Comparison of ENCODE assay signal across 9 mouse cellular contexts in the genomic region with DNA sequence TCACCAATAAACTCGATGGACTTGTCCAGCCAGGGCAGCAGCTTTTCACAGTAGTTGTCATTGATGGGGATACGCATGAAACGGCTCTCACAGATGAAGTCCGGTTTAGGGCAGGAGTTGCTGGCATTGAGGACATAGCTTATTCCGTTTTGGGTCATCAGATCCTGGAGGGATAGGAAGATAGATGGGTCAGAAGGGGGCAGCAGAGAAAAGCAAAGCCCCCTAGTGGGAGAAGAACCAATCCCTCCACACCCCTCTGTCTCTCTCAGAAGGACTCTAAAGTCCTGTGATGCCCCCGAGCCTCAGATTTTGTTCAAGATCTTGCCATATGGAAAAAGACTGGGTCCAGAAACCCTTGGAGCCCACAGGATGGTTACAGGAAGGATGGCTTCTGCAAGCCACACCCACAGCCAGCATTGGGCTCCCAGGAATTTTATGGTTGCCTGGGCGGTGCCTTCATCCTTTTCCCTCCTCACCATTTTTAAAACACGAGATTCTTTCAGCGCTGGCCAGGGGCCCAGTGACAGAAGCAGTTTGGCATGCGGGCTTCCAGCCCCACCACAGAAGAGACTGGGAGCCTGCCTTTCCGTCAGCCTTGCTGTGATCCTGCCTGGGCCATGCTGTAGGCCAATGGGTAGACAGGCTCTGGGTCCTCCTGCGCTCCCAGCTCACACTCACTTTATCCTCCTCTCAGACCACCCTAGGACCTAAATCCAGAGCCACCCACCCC. TPM values are rescaled to one million over a fixed set of nuclear protein-coding genes. Genes with fewer than 3 reads are reported as not detected.
DNase-seq lines count a peak whose midpoint lies in the region; ATAC-seq and TF ChIP-seq lines count a peak whose summit lies in the region.
"Had no signal": no experiment of that assay in that cellular context is flagged by ENCODE, and none has a peak within 500 bp of the region (broad histone marks: within the 10 kb centered on the region; RNA-seq: fewer than 3 reads in every experiment).

No protein-coding gene starts in this region.

- no peak overlapping the region for H3K4me2 ChIP-seq in kidney, embryonic 14.5 days (replicated peaks; ENCODE audit: low read depth, low read length)
- no peak overlapping the region for H3K4me2 ChIP-seq in liver, postnatal 0 days (ENCODE audit: low read depth, low read length)

- peak in 1 of 2 experiments; percentile 31 for DNase-seq in left cerebral cortex, adult 2 months (ENCODE audit: extremely low spot score in 1 of 2, low spot score in 2 of 2)
- DNase-seq in left cerebral cortex, adult 9 months (ENCODE audit: low spot score in 2 of 2), result no peak
- peak; percentile 70 for DNase-seq in brain, adult 2 months (ENCODE audit: low read depth, low spot score)
- peak; percentile 64 for DNase-seq in gastrocnemius, postnatal 25 days
- DNase-seq in urinary bladder, postnatal 36 days (ENCODE audit: low spot score in 2 of 2), result peak; percentile 33 to 69
- no peak for DNase-seq in liver, postnatal 0 days

- H3K9ac ChIP-seq in kidney, embryonic 14.5 days (ENCODE audit: low read depth, low read length), result no peak overlapping the region
- no peak overlapping the region for H3K9ac ChIP-seq in liver, postnatal 0 days (replicated peaks)

- 23% methylated on average over 12 of the region's 12 CpGs for WGBS in kidney, embryonic 14.5 days
- 37% methylated on average over 12 of the region's 12 CpGs for WGBS in liver, postnatal 0 days (ENCODE audit: insufficient replicate concordance)

- no peaks in the 10 kb centered on the region for H3K9me3 ChIP-seq in kidney, embryonic 14.5 days (ENCODE audit: control insufficient read depth, low read length)
- no peaks in the 10 kb centered on the region for H3K9me3 ChIP-seq in liver, postnatal 0 days (ENCODE audit: low read length)

- 0 out of 2 replicates have a peak, but pooled peaks cover 2% of the 10 kb centered on the region for H3K4me1 ChIP-seq in kidney, embryonic 14.5 days (ENCODE audit: control insufficient read depth, insufficient read depth, low read length)
- H3K4me1 ChIP-seq in liver, postnatal 0 days (ENCODE audit: insufficient read depth), result peaks cover 40% of the 10 kb centered on the region

- H3K27ac ChIP-seq in left cerebral cortex, adult 2 months, result peak overlapping the region; percentile 70
- no peak overlapping the region for H3K27ac ChIP-seq in kidney, embryonic 14.5 days (ENCODE audit: low read depth, low read length)
- no peak overlapping the region for H3K27ac ChIP-seq in liver, postnatal 0 days (ENCODE audit: low read depth)

- peaks cover 48% of the 10 kb centered on the region for H3K27me3 ChIP-seq in kidney, embryonic 14.5 days (ENCODE audit: control insufficient read depth, insufficient read depth, low read length)
- peaks cover 56% of the 10 kb centered on the region for H3K27me3 ChIP-seq in liver, postnatal 0 days (ENCODE audit: insufficient read depth, low read length)

- 0 out of 2 replicates have a peak, but pooled peaks have one; percentile 40 for ATAC-seq in kidney, embryonic 14.5 days (ENCODE audit: low FRiP score, low TSS enrichment)
- ATAC-seq in inflammation-experienced regulatory T-cells, adult 6 months, result no peak
- no peak for ATAC-seq in liver, postnatal 0 days

- H3K4me3 ChIP-seq in left cerebral cortex, adult 2 months, result no peak overlapping the region
- no peak overlapping the region for H3K4me3 ChIP-seq in kidney, embryonic 14.5 days (ENCODE audit: low read length)
- H3K4me3 ChIP-seq in liver, postnatal 0 days (ENCODE audit: low read depth, low read length), result no peak overlapping the region

- no peaks in the 10 kb centered on the region for H3K36me3 ChIP-seq in kidney, embryonic 14.5 days (ENCODE audit: control insufficient read depth, insufficient read depth, low read length)
- peaks cover 24% of the 10 kb centered on the region; the same call in 1 of the 2 replicates for H3K36me3 ChIP-seq in liver, postnatal 0 days (replicated peaks; ENCODE audit: insufficient read depth, low read length)

- TF ChIP-seq CTCF in left cerebral cortex, adult 2 months (IDR thresholded peaks at IDR 0.05), result no peak; the same call in 1 of the 2 replicates
- no peak; the same call in 1 of the 2 replicates for TF ChIP-seq CTCF in liver, postnatal 0 days (IDR thresholded peaks at IDR 0.05; ENCODE audit: low read depth)

- no peak for TF ChIP-seq EP300 in liver, postnatal 0 days (IDR thresholded peaks at IDR 0.05; ENCODE audit: low read depth)

- intact Hi-C loops in left cerebral cortex, adult 2 months (cut with DNase I), result no loop called here

RNA-seq across cellular contexts. Expression of gene Dusp8, which starts 11.9 kb away (rescaled TPM):
- total RNA-seq in left cerebral cortex, adult 2 months (2021), result 100 to 1,000 TPM; 153 to 173 TPM
- 10 to 100 TPM; 16.8 to 46.3 TPM for total RNA-seq in gastrocnemius, postnatal 25 days (2021)
- polyA plus RNA-seq in kidney, embryonic 14.5 days (2014; fragmentation: Nextera tagmentation; extraction: Ambion mirVana), result 1.2 and 1.3 TPM in 2 replicates
- not detected for polyA plus RNA-seq in inflammation-experienced regulatory T-cells, adult 6 months (2017; shearing (Covaris generic))
- 1.8 TPM in 2 replicates for polyA plus RNA-seq in liver, postnatal 0 days (2015; fragmentation: Nextera tagmentation; extraction: Ambion mirVana)

RNA-seq across cellular contexts. Expression of gene Mob2, which starts 22.9 kb away (rescaled TPM):
- total RNA-seq in left cerebral cortex, adult 2 months (2021), result 10 to 100 TPM; 37.6 to 38.7 TPM
- 10 to 100 TPM; 37.8 to 42.9 TPM for total RNA-seq in gastrocnemius, postnatal 25 days (2021)
- polyA plus RNA-seq in kidney, embryonic 14.5 days (2014; fragmentation: Nextera tagmentation; extraction: Ambion mirVana), result 63.8 and 65.8 TPM in 2 replicates
- 10 to 100 TPM; 61.4 to 67.5 (median 65.3) TPM for polyA plus RNA-seq in inflammation-experienced regulatory T-cells, adult 6 months (2017; shearing (Covaris generic))
- 38.5 and 40.8 TPM in 2 replicates for polyA plus RNA-seq in liver, postnatal 0 days (2015; fragmentation: Nextera tagmentation; extraction: Ambion mirVana)

RNA-seq across cellular contexts. Expression of gene Gm45618, which starts 36.8 kb away (rescaled TPM):
- total RNA-seq in left cerebral cortex, adult 2 months (2021), result not detected
- not detected for total RNA-seq in gastrocnemius, postnatal 25 days (2021)
- polyA plus RNA-seq in kidney, embryonic 14.5 days (2014; fragmentation: Nextera tagmentation; extraction: Ambion mirVana), result not detected in 2 replicates
- polyA plus RNA-seq in inflammation-experienced regulatory T-cells, adult 6 months (2017; shearing (Covaris generic)), result not detected
- polyA plus RNA-seq in liver, postnatal 0 days (2015; fragmentation: Nextera tagmentation; extraction: Ambion mirVana), result not detected in 2 replicates
- total RNA-seq: hematopoietic stem cell, adult 5-6 weeks had no signal

RNA-seq across cellular contexts. Expression of gene Gm39115, which starts 52.1 kb away (rescaled TPM):
- total RNA-seq in left cerebral cortex, adult 2 months (2021), result not detected
- total RNA-seq in gastrocnemius, postnatal 25 days (2021), result not detected
- not detected in 2 replicates for polyA plus RNA-seq in kidney, embryonic 14.5 days (2014; fragmentation: Nextera tagmentation; extraction: Ambion mirVana)
- polyA plus RNA-seq in inflammation-experienced regulatory T-cells, adult 6 months (2017; shearing (Covaris generic)), result not detected
- polyA plus RNA-seq in liver, postnatal 0 days (2015; fragmentation: Nextera tagmentation; extraction: Ambion mirVana), result not detected in 2 replicates
- total RNA-seq: hematopoietic stem cell, adult 5-6 weeks had no signal

Comparison
In these comparisons a context has a peak if more than half of its experiments do, and no peak if none do; other contexts are left out.
1. DNase-seq: peak in brain, adult 2 months (single experiment), gastrocnemius, postnatal 25 days (single experiment) and urinary bladder, postnatal 36 days (2 of 2); none in left cerebral cortex, adult 9 months (0 of 2) and liver, postnatal 0 days (single experiment).